Mouse (Mus musculus) C2C12 (cell line): ENCODE measurements around the gene Clmp.

Source experiments
- CEBPB ChIP-seq: IDR thresholded peaks from one replicate; pipeline ENCODE4 v1.6.1; 2011; ENCODE audit warnings: low read depth, mild to moderate bottlenecking, control low read depth, moderate library complexity
- CTCF ChIP-seq: IDR thresholded peaks from one replicate; pipeline ENCODE4 v1.5.1; 2011; ENCODE audit not compliant: control insufficient read depth, insufficient read depth, insufficient read length
- FOSL1 ChIP-seq: IDR thresholded peaks from one replicate; pipeline ENCODE4 v1.8.0; 2011; ENCODE audit warnings: mild to moderate bottlenecking, low read length; ENCODE audit not compliant: poor library complexity, insufficient read depth, severe bottlenecking
- MYOG ChIP-seq: IDR thresholded peaks from one replicate; pipeline ENCODE4 v1.6.1; 2011; ENCODE audit not compliant: control insufficient read depth, insufficient read length; ENCODE audit errors: extremely low read depth
- USF1 ChIP-seq: IDR thresholded peaks from one replicate; pipeline ENCODE4 v1.6.1; 2011; ENCODE audit warnings: low read depth, mild to moderate bottlenecking, control low read depth, moderate library complexity

DNA sequence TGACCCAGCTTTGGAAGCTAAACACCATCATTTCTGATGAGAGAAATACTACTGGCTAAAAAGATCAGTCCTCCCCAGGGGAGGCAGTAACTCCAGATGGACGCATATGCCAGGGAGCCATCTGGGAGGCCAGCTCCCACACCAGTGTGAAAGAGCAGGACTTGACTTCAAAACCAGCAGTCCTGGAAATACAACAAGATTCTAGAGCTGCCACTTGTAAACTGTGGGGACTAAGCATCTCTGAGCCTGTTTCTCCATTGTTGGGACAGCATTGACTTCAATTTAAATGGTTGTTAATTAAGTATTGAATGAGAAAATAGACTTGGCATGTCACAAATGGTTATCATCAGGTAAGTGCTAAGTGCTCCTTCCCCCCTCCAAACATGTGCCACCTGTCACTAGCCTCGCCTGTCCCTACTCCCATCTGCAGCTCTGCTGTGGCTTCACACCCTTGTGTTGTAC lies 37.6 kb downstream of the Clmp start:
- TF ChIP-seq CTCF: no peak
- TF ChIP-seq MYOG: no peak
- no peak for TF ChIP-seq USF1
- no peak for TF ChIP-seq FOSL1
- no peak for TF ChIP-seq CEBPB
